13 mouse cellular contexts compared by ENCODE assay signal in genomic region chr4:103199086-103199485, GRCm38 (mm10).
"Had no signal": no experiment of that assay in that cellular context is flagged by ENCODE, and none has a peak within 500 bp of the region (broad histone marks: within the 10 kb centered on the region; RNA-seq: fewer than 3 reads in every experiment).

No protein-coding gene starts in this region.

- H3K9ac ChIP-seq: liver, embryonic 15.5 days; midbrain, embryonic 13.5 days had no signal

- H3K4me2 ChIP-seq: liver, embryonic 11.5 days; liver, embryonic 15.5 days; midbrain, embryonic 13.5 days had no signal

- ATAC-seq: intestine, embryonic 16.5 days; lung, postnatal 0 days; midbrain, embryonic 13.5 days had no signal

- H3K9me3 ChIP-seq: limb, embryonic 10.5 days; liver, embryonic 15.5 days; midbrain, embryonic 13.5 days had no signal

- H3K4me1 ChIP-seq: limb, embryonic 10.5 days; liver, embryonic 15.5 days; midbrain, embryonic 13.5 days had no signal

- H3K27me3 ChIP-seq: liver, embryonic 15.5 days; midbrain, embryonic 13.5 days had no signal

- DNase-seq: kidney, adult 9 months; kidney, postnatal 10 days; kidney, postnatal 4 days; lung, adult 2 months; lung, postnatal 36 days; right cerebral cortex, postnatal 14 days had no signal

- H3K4me3 ChIP-seq: left cerebral cortex, adult 2 months; limb, embryonic 10.5 days; liver, embryonic 15.5 days; midbrain, embryonic 13.5 days had no signal

- H3K27ac ChIP-seq: left cerebral cortex, adult 2 months; limb, embryonic 10.5 days; liver, embryonic 15.5 days; midbrain, embryonic 13.5 days had no signal
